Mouse (Mus musculus) spleen, postnatal 4 days (tissue): ENCODE results near the gene Frg2f1.
A peak's percentile ranks its signal among the peaks of the same experiment; 100 is the strongest.

Experiments
- DNase-seq, 2 experiments: peaks; one replicate each; pipeline ENCODE4 v3.0.0; 2022; ENCODE audit warnings: low spot score in 2 of 2

The Frg2f1 gene

DNA sequence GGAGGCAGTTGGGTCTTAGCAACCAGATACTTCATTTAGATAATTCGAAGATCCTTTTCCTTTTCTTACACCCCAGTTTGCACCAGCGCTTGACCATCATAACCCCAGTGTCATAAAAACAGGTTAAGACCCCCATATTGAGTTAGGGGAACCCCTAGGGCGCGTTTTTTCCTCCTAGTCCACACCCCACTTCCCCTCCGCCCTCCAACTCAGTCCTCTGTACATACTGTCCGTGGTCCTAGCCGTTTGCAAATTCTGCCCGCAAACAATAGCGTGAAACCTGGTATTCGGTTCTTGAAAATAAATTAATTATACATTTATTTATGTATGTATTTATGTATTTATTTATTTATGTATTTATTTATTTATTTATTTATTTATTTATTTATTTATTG, 46.4 kb downstream of the Frg2f1 start:
- DNase-seq, result no peak

GRCm38 (mm10) chr4:119492291-119492932, 46.9 kb downstream of the Frg2f1 start, which contains the start of gene Rimkla:
Gene Rimkla (minus strand): TSS chr4:119492628.
- DNase-seq, result peak; percentile 14 to 64

- DNase-seq, result peak; percentile 18 to 69
These were observed 48.5 kb downstream of the Frg2f1 start for GRCm38 (mm10) chr4:119490806-119491205.

GRCm38 (mm10) chr4:119489666-119490065, 49.7 kb downstream of the Frg2f1 start:
- DNase-seq, result no peak

GRCm38 (mm10) chr4:119484882-119485281, 54.4 kb downstream of the Frg2f1 start:
- DNase-seq, result no peak

DNA sequence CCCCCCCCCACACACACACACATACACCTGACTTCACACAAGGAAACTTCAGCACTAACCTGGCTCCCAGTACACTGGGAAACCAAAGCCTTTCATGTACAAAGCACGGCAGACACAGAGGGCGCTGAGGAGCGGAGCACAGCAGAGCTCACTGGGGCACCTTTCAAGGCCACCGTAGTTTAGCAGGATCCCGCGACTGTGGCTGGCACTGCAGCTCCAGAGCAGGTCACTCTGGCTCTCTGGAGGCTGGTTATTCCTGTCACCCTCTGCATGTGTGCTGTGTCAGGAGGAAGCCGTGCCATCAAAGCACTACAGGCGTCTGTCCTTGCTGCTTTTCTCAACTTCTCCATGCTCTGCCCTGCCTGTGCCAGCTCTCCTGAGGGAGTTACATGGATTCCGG, 56.3 kb downstream of the Frg2f1 start:
- no peak for DNase-seq
